Mouse (Mus musculus) kidney, embryonic 14.5 days (tissue): ENCODE measurements around the gene Aoah. TPM values are rescaled to one million over a fixed set of nuclear protein-coding genes. Genes with fewer than 3 reads are reported as not detected.

Source experiments
- ATAC-seq: fragments of 200-750 bp; cut with Nextera tagmentation; 2 replicates; pipeline ENCODE4 v1.8.0; 2017; ENCODE audit warnings: moderate number of reproducible peaks, mild to moderate bottlenecking, moderate TSS enrichment, moderate library complexity; ENCODE audit not compliant: low FRiP score, low TSS enrichment
- H3K27ac ChIP-seq: fragments of 300-500 bp; sonication (generic); 2 replicates; pipeline ENCODE4 v1.5.1; 2014; ENCODE audit warnings: low read depth, mild to moderate bottlenecking, low read length, moderate library complexity, mixed read lengths
- H3K27me3 ChIP-seq: fragments of 300-500 bp; sonication (generic); 2 replicates; pipeline ENCODE4 v1.6.1; 2014; ENCODE audit warnings: mild to moderate bottlenecking, low read length; ENCODE audit not compliant: control insufficient read depth, insufficient read depth
- H3K36me3 ChIP-seq: fragments of 300-500 bp; sonication (generic); 2 replicates; pipeline ENCODE4 v1.6.1; 2014; ENCODE audit warnings: low read length, mixed read lengths; ENCODE audit not compliant: control insufficient read depth, insufficient read depth
- H3K4me1 ChIP-seq: fragments of 300-500 bp; sonication (generic); 2 replicates; pipeline ENCODE4 v1.6.1; 2014; ENCODE audit warnings: low read length, mixed read lengths; ENCODE audit not compliant: control insufficient read depth, insufficient read depth
- H3K4me2 ChIP-seq: fragments of 300-500 bp; sonication (generic); replicated peaks from 2 replicates; pipeline ENCODE4 v1.6.1; 2014; ENCODE audit warnings: low read depth, mild to moderate bottlenecking, low read length
- H3K4me3 ChIP-seq: fragments of 300-500 bp; sonication (generic); 2 replicates; pipeline ENCODE4 v1.5.1; 2014; ENCODE audit warnings: mild to moderate bottlenecking, low read length
- H3K9ac ChIP-seq: fragments of 300-500 bp; sonication (generic); 2 replicates; pipeline ENCODE4 v1.6.1; 2014; ENCODE audit warnings: low read depth, mild to moderate bottlenecking, low read length, moderate library complexity
- H3K9me3 ChIP-seq: fragments of 300-500 bp; sonication (generic); 2 replicates; pipeline ENCODE4 v1.6.1; 2016; ENCODE audit warnings: low read length; ENCODE audit not compliant: control insufficient read depth
- WGBS: fragments of 180-500 bp; shearing (Covaris S2); extraction: QIAGEN DNeasy Blood & Tissue Kit; methylation state at CpG from one replicate; pipeline ENCODE4 v1.1.7; 2014; 5-methylcytosine and 5-hydroxymethylcytosine counted together
- polyA plus RNA-seq: library from polyadenylated mRNA; unstranded; fragments of >200 nt; fragmentation: Nextera tagmentation; extraction: Ambion mirVana; gene quantifications from 2 replicates; pipeline ENCODE4 v1.2.1, GENCODE M21; 2014

The Aoah gene
- polyA plus RNA-seq, 1 experiment from 2014 or later = 0.95 TPM

DNA sequence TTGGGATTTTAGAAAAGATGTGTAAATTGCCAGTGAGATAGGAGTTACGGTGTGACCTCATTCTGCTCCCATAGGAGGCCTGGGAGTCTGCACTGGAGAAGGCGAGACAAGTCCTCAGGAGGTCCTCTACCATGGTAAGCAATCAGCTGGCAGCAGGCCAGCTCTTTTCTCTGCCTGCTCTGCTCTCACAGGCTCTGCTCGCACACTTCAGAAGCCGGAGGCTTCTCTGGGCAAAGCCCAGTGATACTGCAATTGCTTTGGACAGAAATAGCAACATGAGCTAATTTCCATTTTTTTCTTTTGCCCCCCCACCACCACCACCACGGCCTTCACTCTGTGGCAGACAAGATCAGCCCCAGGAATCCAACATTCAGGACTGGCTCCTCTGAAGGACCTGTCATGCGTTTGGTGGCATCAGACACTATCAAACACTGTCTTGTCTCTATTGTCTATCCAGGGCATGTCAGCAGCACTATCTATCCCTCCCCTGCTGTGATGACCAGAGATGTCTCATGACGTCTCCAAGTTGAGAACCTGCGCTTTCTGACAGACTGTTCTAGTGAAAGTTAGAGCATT is 106.6 kb downstream of the Aoah start:
- H3K36me3 ChIP-seq = no peaks in the 10 kb centered on the region
- no peak overlapping the region for H3K9ac ChIP-seq
- H3K27me3 ChIP-seq = no peaks in the 10 kb centered on the region
- no peaks in the 10 kb centered on the region for H3K9me3 ChIP-seq
- H3K4me1 ChIP-seq = no peaks in the 10 kb centered on the region
- no peak overlapping the region for H3K27ac ChIP-seq
- no peak; the same call in 1 of the 2 replicates for ATAC-seq
- 70% methylated on average over 8 of the region's 8 CpGs for WGBS
- no peak overlapping the region for H3K4me2 ChIP-seq
- H3K4me3 ChIP-seq = no peak overlapping the region

DNA sequence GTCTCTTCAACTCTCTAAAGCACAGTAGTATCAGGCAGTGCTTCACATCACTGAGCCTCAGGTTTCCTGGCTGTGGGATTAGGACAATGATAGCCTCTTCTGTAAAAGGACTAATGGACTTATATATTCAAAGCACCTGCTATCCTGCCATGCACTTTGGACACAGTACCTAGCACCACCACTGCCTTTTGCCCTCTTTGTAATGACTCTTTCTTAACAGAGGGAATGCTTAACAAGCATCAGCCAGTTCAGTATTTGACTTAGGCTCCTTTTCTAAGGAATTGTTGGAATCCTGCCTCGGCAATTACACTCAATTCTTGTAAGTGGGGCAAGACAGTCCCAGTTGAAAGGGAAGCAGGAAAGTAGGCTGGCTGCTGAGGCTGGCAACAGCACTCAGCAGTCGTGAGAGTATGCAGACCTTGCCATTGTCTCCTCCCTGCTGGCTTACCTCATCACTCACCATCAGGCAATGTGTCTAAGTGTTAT is 107.1 kb downstream of the Aoah start:
- no peak overlapping the region for H3K4me3 ChIP-seq
- no peaks in the 10 kb centered on the region for H3K36me3 ChIP-seq
- H3K4me2 ChIP-seq = no peak overlapping the region
- no peak for ATAC-seq
- H3K9me3 ChIP-seq = no peaks in the 10 kb centered on the region
- H3K9ac ChIP-seq = no peak overlapping the region
- H3K27me3 ChIP-seq = no peaks in the 10 kb centered on the region
- no peaks in the 10 kb centered on the region for H3K4me1 ChIP-seq
- no peak overlapping the region for H3K27ac ChIP-seq
- 23% methylated on average over 2 of the region's 2 CpGs for WGBS

- Histone ChIP-seq H3K27ac (no peak overlapping the region), H3K4me1 (no peaks in the 10 kb centered on the region), H3K9me3 (no peaks in the 10 kb centered on the region), H3K27me3 (no peaks in the 10 kb centered on the region), H3K9ac (no peak overlapping the region), H3K4me2 (no peak overlapping the region), H3K4me3 (no peak overlapping the region), H3K36me3 (no peaks in the 10 kb centered on the region)
- WGBS = 61% methylated on average over 3 of the region's 3 CpGs
- ATAC-seq = no peak
Observed at GRCm38 (mm10) chr13:20901634-20902135, 107.8 kb downstream of the Aoah start.

DNA sequence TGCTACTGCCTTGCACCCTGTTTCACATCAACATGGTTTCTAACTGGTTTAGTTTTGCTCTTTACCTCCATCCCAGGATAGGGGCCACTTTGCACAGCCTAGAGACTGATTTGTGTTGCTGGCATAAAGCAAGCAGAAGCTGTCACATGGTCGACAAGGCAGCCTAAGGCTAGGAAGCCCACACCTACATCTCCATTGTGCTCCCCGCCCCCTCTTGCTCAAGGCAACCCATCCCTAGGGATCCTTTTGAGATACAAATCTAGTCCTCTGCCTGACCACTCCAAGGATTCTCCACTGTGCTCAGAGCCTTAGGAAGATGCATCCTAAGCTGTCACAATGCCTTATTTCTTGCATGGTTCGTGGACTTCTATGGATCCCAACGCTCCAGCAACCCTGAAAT is 110.2 kb downstream of the Aoah start:
- Histone ChIP-seq H3K9ac (no peak overlapping the region), H3K9me3 (no peaks in the 10 kb centered on the region), H3K4me1 (no peaks in the 10 kb centered on the region), H3K27ac (no peak overlapping the region), H3K4me3 (no peak overlapping the region), H3K27me3 (no peaks in the 10 kb centered on the region), H3K4me2 (no peak overlapping the region), H3K36me3 (no peaks in the 10 kb centered on the region)
- ATAC-seq = no peak
- WGBS = 82% methylated on average over 4 of the region's 4 CpGs

DNA sequence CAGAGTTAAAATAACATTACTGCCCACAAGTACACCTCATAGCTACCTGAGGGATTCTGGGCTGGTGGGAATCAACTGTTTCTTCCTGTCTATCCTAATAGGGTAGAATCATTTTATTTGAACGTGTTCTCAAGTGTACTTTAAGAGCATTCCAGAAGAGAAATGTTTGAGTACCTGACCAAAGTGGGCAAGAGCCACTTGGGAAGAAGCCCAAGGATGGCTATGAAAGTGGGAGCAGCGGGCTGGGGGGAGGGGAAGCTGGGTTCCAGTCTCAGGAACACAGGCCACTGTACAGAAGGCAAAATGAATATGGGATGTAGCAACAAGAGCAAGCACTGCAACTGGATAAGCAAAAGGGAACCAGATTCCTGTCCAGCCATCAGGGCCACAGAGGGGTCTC is 111.3 kb downstream of the Aoah start:
- H3K27ac ChIP-seq = no peak overlapping the region
- 83% methylated on average over 2 of the region's 2 CpGs for WGBS

DNA sequence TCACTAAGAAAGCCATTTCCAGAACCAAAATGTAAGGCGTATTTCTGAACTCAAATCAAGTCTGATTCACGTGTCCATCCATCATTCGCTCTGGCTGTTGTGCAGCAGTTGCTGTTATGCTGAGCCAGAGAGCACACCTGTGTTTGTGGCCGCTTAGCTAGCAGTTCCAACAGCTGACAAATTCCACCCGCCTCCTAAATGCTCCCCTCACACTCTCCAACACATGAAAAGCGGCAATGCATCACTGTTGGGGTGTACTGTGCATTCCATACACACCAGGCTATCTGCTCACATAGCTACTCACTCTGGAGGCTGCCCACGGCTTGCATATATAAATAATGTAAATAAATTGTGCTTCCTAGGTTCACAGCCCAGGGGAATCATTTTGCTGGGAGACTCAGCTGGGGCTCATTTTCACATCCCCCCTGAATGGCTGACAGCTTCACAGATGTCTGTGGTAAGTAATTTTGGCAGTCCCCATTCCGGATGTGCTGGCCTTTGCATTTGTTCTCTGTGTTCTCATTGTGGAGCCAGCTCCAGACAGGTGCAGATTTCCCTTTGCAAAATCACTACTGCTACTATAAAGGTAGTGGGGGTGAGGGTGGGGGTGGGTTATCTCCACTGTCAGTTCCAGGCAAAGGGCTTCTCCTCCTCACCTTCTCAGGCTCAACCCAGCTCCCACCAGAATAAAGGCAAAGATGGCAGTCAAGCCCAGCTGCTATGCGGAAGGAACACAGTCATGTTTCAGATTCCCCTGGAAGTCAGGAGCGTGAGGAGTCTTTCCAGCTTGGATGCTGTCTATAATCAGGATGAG is 123.0 kb downstream of the Aoah start:
- Histone ChIP-seq H3K27ac (no peak overlapping the region), H3K4me3 (no peak overlapping the region), H3K9me3 (no peaks in the 10 kb centered on the region), H3K9ac (no peak overlapping the region), H3K27me3 (no peaks in the 10 kb centered on the region), H3K36me3 (no peaks in the 10 kb centered on the region), H3K4me2 (no peak overlapping the region), H3K4me1 (no peaks in the 10 kb centered on the region)
- ATAC-seq = no peak
- 72% methylated on average over 10 of the region's 10 CpGs for WGBS

More for the DNA sequence above, 111.3 kb downstream of the Aoah start:
- Histone ChIP-seq H3K4me1 (no peaks in the 10 kb centered on the region), H3K9ac (no peak overlapping the region), H3K4me2 (no peak overlapping the region), H3K36me3 (no peaks in the 10 kb centered on the region), H3K27me3 (no peaks in the 10 kb centered on the region), H3K9me3 (no peaks in the 10 kb centered on the region), H3K4me3 (no peak overlapping the region)
- ATAC-seq = no peak

DNA sequence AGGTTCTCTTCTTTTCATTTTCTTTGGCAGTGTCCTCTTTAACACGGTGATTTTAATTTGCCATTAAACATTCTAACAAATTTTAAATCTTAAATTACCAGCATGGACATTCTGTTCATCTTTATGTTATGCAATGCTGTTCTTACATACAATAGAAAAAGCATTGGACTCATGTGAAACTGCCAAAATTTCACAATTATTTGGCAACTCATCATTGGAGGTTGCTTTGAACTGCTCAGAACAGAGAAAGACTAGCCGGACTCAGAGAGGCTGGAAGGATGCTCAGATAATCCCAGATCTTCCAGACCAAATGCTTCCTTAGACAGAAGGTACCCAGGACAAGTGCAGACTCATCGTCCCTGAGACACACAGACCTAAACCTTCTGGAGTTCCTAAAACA is 126.5 kb downstream of the Aoah start:
- Histone ChIP-seq H3K27ac (no peak overlapping the region), H3K9ac (no peak overlapping the region), H3K27me3 (no peaks in the 10 kb centered on the region), H3K9me3 (no peaks in the 10 kb centered on the region), H3K4me3 (no peak overlapping the region), H3K4me2 (no peak overlapping the region), H3K4me1 (no peaks in the 10 kb centered on the region), H3K36me3 (no peaks in the 10 kb centered on the region)
- no peak for ATAC-seq
- WGBS = 88% methylated on average over 3 of the region's 3 CpGs

- no peak for ATAC-seq
- H3K4me2 ChIP-seq = no peak overlapping the region
- H3K9me3 ChIP-seq = no peaks in the 10 kb centered on the region
- H3K4me3 ChIP-seq = no peak overlapping the region
- no peak overlapping the region for H3K27ac ChIP-seq
- no peaks in the 10 kb centered on the region for H3K36me3 ChIP-seq
- H3K27me3 ChIP-seq = no peaks in the 10 kb centered on the region
- no peak overlapping the region for H3K9ac ChIP-seq
- H3K4me1 ChIP-seq = no peaks in the 10 kb centered on the region
Observed at GRCm38 (mm10) chr13:20936016-20936415, 142.1 kb downstream of the Aoah start.

DNA sequence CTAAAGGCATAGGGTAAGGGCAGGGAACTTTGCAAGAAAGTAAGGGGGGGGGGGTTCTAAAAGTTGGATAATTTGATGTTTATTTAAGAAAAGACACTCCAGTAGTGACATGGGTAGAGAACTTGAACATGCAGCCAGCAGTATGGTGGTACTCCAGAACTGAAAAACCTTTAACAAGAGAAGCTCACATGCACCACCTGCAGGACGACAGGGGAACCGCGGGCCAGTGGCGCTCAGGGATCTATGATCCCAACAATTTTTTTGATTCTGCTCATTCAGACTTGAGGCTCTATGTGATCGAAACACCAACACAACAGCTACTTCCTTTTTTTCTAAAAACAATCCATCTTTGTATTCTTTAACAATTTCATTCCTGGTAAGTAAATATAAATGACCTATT is 143.5 kb downstream of the Aoah start:
- H3K4me1 ChIP-seq = no peaks in the 10 kb centered on the region
- H3K4me3 ChIP-seq = no peak overlapping the region
- H3K36me3 ChIP-seq = no peaks in the 10 kb centered on the region
- H3K27me3 ChIP-seq = no peaks in the 10 kb centered on the region
- no peak overlapping the region for H3K9ac ChIP-seq
- no peak for ATAC-seq
- H3K27ac ChIP-seq = no peak overlapping the region
- no peak overlapping the region for H3K4me2 ChIP-seq
- no peaks in the 10 kb centered on the region for H3K9me3 ChIP-seq
- 24% methylated on average over 5 of the region's 5 CpGs for WGBS
